Mouse (Mus musculus): ENCODE results near the gene Tsen34. TPM values are rescaled to one million over a fixed set of nuclear protein-coding genes. Genes with fewer than 3 reads are reported as not detected.
A peak's percentile ranks its signal among the peaks of the same experiment; 100 is the strongest.

Gene Tsen34
- polyA plus RNA-seq, 1 experiment: 60.6 TPM

- Histone ChIP-seq H3K4me3 (ENCODE audit: low read depth, low read length) (peak overlapping the region; percentile 90), H3K9me3 (replicated peaks; ENCODE audit: control insufficient read depth, insufficient read depth, low read length, poor library complexity, severe bottlenecking) (no peaks in the 10 kb centered on the region), H3K27me3 (ENCODE audit: control insufficient read depth, insufficient read depth, low read length, poor library complexity, severe bottlenecking) (no peaks in the 10 kb centered on the region), H3K4me1 (ENCODE audit: control insufficient read depth, insufficient read depth, low read length) (no peaks in the 10 kb centered on the region), H3K36me3 (ENCODE audit: control insufficient read depth, insufficient read depth, low read length, poor library complexity, severe bottlenecking) (peaks cover 28% of the 10 kb centered on the region), H3K27ac (ENCODE audit: insufficient read depth, low read length) (peak overlapping the region; percentile 48), H3K9ac (ENCODE audit: low read depth, poor library complexity, severe bottlenecking) (peak overlapping the region; percentile 99)
- TF ChIP-seq CTCF (IDR thresholded peaks at IDR 0.05; ENCODE audit: low read depth, low read length) (no peak), POLR2A (IDR thresholded peaks at IDR 0.05; ENCODE audit: insufficient read depth, low read length) (no peak), EP300 (IDR thresholded peaks at IDR 0.05; ENCODE audit: insufficient read depth, low read depth, low read length) (no peak)
These were observed 47.1 kb upstream of the Tsen34 start for GRCm38 (mm10) chr7:3645488-3646025.

DNA sequence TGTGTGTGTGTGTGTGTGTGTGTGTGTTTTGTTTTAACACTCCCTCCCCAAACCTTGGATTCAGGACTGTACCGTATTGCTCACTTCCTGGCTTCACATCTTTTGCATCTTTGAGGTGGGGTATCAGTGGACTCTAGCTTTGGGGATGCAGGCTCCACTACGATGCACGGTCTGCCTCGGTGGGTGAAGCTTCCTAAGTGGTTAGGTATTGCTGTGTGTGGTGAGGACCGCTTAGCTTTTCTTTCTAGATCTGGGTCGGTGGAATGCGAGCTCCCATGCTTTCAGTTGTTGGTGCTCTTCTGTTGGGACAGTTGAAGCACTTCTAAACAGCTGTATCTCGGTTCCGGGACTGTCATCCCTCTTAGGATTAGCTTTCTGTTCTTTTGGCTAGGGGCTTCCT, 46.5 kb upstream of the Tsen34 start:
- H3K9me3 ChIP-seq (replicated peaks; ENCODE audit: control insufficient read depth, insufficient read depth, low read length, poor library complexity, severe bottlenecking): no peaks in the 10 kb centered on the region
- peak overlapping the region; percentile 99 for H3K9ac ChIP-seq (ENCODE audit: low read depth, poor library complexity, severe bottlenecking)
- H3K4me1 ChIP-seq (ENCODE audit: control insufficient read depth, insufficient read depth, low read length): no peaks in the 10 kb centered on the region
- H3K4me3 ChIP-seq (ENCODE audit: low read depth, low read length): peak overlapping the region; percentile 90
- peaks cover 28% of the 10 kb centered on the region for H3K36me3 ChIP-seq (ENCODE audit: control insufficient read depth, insufficient read depth, low read length, poor library complexity, severe bottlenecking)
- no peaks in the 10 kb centered on the region for H3K27me3 ChIP-seq (ENCODE audit: control insufficient read depth, insufficient read depth, low read length, poor library complexity, severe bottlenecking)
- TF ChIP-seq EP300 (IDR thresholded peaks at IDR 0.05; ENCODE audit: insufficient read depth, low read depth, low read length): no peak
- no peak for TF ChIP-seq CTCF (IDR thresholded peaks at IDR 0.05; ENCODE audit: low read depth, low read length)
- no peak for TF ChIP-seq POLR2A (IDR thresholded peaks at IDR 0.05; ENCODE audit: insufficient read depth, low read length)
- no peak overlapping the region for H3K27ac ChIP-seq (ENCODE audit: insufficient read depth, low read length)

DNA sequence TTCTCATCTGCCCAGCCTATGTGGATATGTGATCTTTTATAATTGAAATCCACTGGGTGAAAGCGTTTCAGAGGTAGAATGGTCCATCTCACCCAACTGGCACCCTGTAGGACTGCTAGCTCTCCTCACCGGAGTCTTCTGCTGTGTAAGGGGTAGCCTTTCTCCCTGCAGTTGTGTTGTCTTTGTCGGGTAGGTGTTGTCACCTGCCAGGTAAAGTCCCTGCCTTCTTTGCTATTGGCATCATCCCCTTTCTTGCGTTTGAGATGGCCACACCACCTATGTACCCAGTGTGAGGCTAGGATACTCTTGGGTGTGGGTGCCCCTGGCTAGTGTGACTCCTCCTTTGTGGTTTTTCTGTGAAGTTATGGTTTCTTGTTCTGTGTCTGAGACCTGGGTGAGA, 46.0 kb upstream of the Tsen34 start:
- H3K9ac ChIP-seq (ENCODE audit: low read depth, poor library complexity, severe bottlenecking): peak overlapping the region; percentile 99
- no peak overlapping the region for H3K27ac ChIP-seq (ENCODE audit: insufficient read depth, low read length)
- peak overlapping the region; percentile 90 for H3K4me3 ChIP-seq (ENCODE audit: low read depth, low read length)
- no peaks in the 10 kb centered on the region for H3K4me1 ChIP-seq (ENCODE audit: control insufficient read depth, insufficient read depth, low read length)
- no peaks in the 10 kb centered on the region for H3K27me3 ChIP-seq (ENCODE audit: control insufficient read depth, insufficient read depth, low read length, poor library complexity, severe bottlenecking)
- TF ChIP-seq CTCF (IDR thresholded peaks at IDR 0.05; ENCODE audit: low read depth, low read length) (no peak), EP300 (IDR thresholded peaks at IDR 0.05; ENCODE audit: insufficient read depth, low read depth, low read length) (no peak), POLR2A (IDR thresholded peaks at IDR 0.05; ENCODE audit: insufficient read depth, low read length) (no peak)
- H3K36me3 ChIP-seq (ENCODE audit: control insufficient read depth, insufficient read depth, low read length, poor library complexity, severe bottlenecking): peaks cover 29% of the 10 kb centered on the region
- H3K9me3 ChIP-seq (replicated peaks; ENCODE audit: control insufficient read depth, insufficient read depth, low read length, poor library complexity, severe bottlenecking): no peaks in the 10 kb centered on the region

DNA sequence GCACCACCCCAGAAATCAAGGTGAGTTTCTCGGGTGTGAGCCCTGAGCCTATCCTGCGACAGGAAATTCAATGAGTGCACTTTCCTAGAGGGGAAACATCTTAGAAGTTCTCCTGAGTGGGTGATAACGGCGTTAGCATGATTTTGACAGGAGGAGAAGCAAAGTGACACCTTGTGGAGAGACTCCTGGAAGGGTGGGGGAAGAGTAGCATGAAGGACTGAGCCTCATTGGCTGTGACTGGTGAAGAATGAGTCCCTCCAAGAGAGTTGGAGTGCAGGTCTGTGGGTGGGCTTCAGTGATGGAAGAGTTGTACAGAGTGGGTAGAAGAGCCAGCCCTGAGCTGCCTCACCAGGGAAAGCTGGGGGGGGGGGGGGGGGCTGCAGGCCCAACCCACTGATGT, 35.7 kb upstream of the Tsen34 start:
- Histone ChIP-seq H3K9me3 (replicated peaks; ENCODE audit: control insufficient read depth, insufficient read depth, low read length, poor library complexity, severe bottlenecking) (no peaks in the 10 kb centered on the region), H3K4me1 (ENCODE audit: control insufficient read depth, insufficient read depth, low read length) (no peaks in the 10 kb centered on the region), H3K4me3 (ENCODE audit: low read depth, low read length) (no peak overlapping the region), H3K27me3 (ENCODE audit: control insufficient read depth, insufficient read depth, low read length, poor library complexity, severe bottlenecking) (no peaks in the 10 kb centered on the region), H3K9ac (ENCODE audit: low read depth, poor library complexity, severe bottlenecking) (no peak overlapping the region), H3K27ac (ENCODE audit: insufficient read depth, low read length) (no peak overlapping the region), H3K36me3 (ENCODE audit: control insufficient read depth, insufficient read depth, low read length, poor library complexity, severe bottlenecking) (peaks cover 97% of the 10 kb centered on the region)
- no peak for TF ChIP-seq EP300 (IDR thresholded peaks at IDR 0.05; ENCODE audit: insufficient read depth, low read depth, low read length)
- no peak for TF ChIP-seq POLR2A (IDR thresholded peaks at IDR 0.05; ENCODE audit: insufficient read depth, low read length)
- TF ChIP-seq CTCF (IDR thresholded peaks at IDR 0.05; ENCODE audit: low read depth, low read length): no peak

GRCm38 (mm10) chr7:3658578-3658977, 34.1 kb upstream of the Tsen34 start:
- no peak overlapping the region for H3K9ac ChIP-seq (ENCODE audit: low read depth, poor library complexity, severe bottlenecking)
- TF ChIP-seq POLR2A (IDR thresholded peaks at IDR 0.05; ENCODE audit: insufficient read depth, low read length): no peak
- TF ChIP-seq CTCF (IDR thresholded peaks at IDR 0.05; ENCODE audit: low read depth, low read length): no peak
- TF ChIP-seq EP300 (IDR thresholded peaks at IDR 0.05; ENCODE audit: insufficient read depth, low read depth, low read length): no peak

DNA sequence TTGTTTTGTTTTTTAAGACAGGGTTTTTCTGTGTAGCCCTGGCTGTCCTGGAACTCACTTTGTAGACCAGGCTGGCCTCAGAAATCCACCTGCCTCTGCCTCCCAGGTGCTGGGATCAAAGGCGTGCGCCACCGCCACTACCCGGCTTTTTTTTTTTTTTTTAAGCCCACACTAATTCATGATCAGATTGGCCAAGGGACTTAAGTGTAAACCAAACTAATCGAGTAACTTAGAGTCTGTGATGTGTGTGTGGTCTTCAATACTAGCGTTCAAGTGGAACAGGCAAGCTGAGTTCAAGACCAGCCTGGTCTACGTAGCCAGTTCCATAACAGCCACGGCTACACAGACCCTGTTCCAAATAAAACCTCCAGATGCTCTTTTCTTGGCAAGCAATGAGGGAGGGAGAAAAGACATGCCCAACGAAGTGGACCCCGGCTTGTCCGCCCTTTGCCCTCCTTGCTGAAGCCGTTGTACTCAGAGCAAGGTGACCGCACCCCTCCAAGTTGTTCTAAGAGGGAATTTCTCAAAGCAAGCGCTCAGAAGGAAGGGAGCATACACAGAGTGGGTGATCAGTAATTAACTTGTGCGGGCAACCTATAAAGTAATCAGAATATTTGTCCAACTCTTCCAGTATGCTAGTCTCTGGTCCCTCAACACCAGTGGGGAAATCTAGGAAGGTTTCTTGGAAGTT, 28.0 kb upstream of the Tsen34 start:
- Histone ChIP-seq H3K36me3 (ENCODE audit: control insufficient read depth, insufficient read depth, low read length, poor library complexity, severe bottlenecking) (peaks cover 36% of the 10 kb centered on the region), H3K27me3 (ENCODE audit: control insufficient read depth, insufficient read depth, low read length, poor library complexity, severe bottlenecking) (no peaks in the 10 kb centered on the region), H3K4me3 (ENCODE audit: low read depth, low read length) (peak overlapping the region; percentile 77), H3K27ac (ENCODE audit: insufficient read depth, low read length) (no peak overlapping the region; the same call in 1 of the 2 replicates), H3K9me3 (replicated peaks; ENCODE audit: control insufficient read depth, insufficient read depth, low read length, poor library complexity, severe bottlenecking) (no peaks in the 10 kb centered on the region), H3K4me1 (ENCODE audit: control insufficient read depth, insufficient read depth, low read length) (no peaks in the 10 kb centered on the region), H3K9ac (ENCODE audit: low read depth, poor library complexity, severe bottlenecking) (peak overlapping the region; percentile 40)
- TF ChIP-seq POLR2A (IDR thresholded peaks at IDR 0.05; ENCODE audit: insufficient read depth, low read length) (no peak), CTCF (IDR thresholded peaks at IDR 0.05; ENCODE audit: low read depth, low read length) (no peak), EP300 (IDR thresholded peaks at IDR 0.05; ENCODE audit: insufficient read depth, low read depth, low read length) (no peak)

More at GRCm38 (mm10) chr7:3658578-3658977, 34.1 kb upstream of the Tsen34 start:
- H3K4me3 ChIP-seq (ENCODE audit: low read depth, low read length): no peak overlapping the region
- H3K27me3 ChIP-seq (ENCODE audit: control insufficient read depth, insufficient read depth, low read length, poor library complexity, severe bottlenecking): no peaks in the 10 kb centered on the region
- no peaks in the 10 kb centered on the region for H3K9me3 ChIP-seq (replicated peaks; ENCODE audit: control insufficient read depth, insufficient read depth, low read length, poor library complexity, severe bottlenecking)
- H3K27ac ChIP-seq (ENCODE audit: insufficient read depth, low read length): no peak overlapping the region
- H3K4me1 ChIP-seq (ENCODE audit: control insufficient read depth, insufficient read depth, low read length): no peaks in the 10 kb centered on the region
- peaks cover 94% of the 10 kb centered on the region for H3K36me3 ChIP-seq (ENCODE audit: control insufficient read depth, insufficient read depth, low read length, poor library complexity, severe bottlenecking)
